Mouse (Mus musculus) C2C12 (cell line): ENCODE data around the gene Mest. TPM values are rescaled to one million over a fixed set of nuclear protein-coding genes. Genes with fewer than 3 reads are reported as not detected.

Source experiments
- H3K27me3 ChIP-seq: one replicate; pipeline ENCODE4 v1.6.1; 2011; ENCODE audit not compliant: control insufficient read depth, insufficient read depth, insufficient read length
- H3K36me3 ChIP-seq: one replicate; pipeline ENCODE4 v1.6.1; 2011; ENCODE audit not compliant: control insufficient read depth, insufficient read depth
- H3K4me3 ChIP-seq: one replicate; pipeline ENCODE4 v1.5.1; 2011; ENCODE audit warnings: mild to moderate bottlenecking, control low read depth; ENCODE audit not compliant: poor library complexity, insufficient read depth, severe bottlenecking
- H3K79me2 ChIP-seq: one replicate; pipeline ENCODE4 v1.6.1; 2011; ENCODE audit not compliant: control insufficient read depth, insufficient read depth
- H3K79me3 ChIP-seq: one replicate; pipeline ENCODE4 v1.6.1; 2011; ENCODE audit warnings: low read depth, control low read depth
- H3ac ChIP-seq: one replicate; pipeline ENCODE3; 2011; ENCODE audit warnings: low read depth; ENCODE audit not compliant: control insufficient read depth, insufficient read length
- CEBPB ChIP-seq: IDR thresholded peaks from one replicate; pipeline ENCODE4 v1.6.1; 2011; ENCODE audit warnings: low read depth, mild to moderate bottlenecking, control low read depth, moderate library complexity
- CTCF ChIP-seq: IDR thresholded peaks from one replicate; pipeline ENCODE4 v1.5.1; 2011; ENCODE audit not compliant: control insufficient read depth, insufficient read depth, insufficient read length
- FOSL1 ChIP-seq: IDR thresholded peaks from one replicate; pipeline ENCODE4 v1.8.0; 2011; ENCODE audit warnings: mild to moderate bottlenecking, low read length; ENCODE audit not compliant: poor library complexity, insufficient read depth, severe bottlenecking
- MAX ChIP-seq: IDR thresholded peaks from one replicate; pipeline ENCODE4 v1.6.1; 2011; ENCODE audit warnings: mild to moderate bottlenecking, control low read depth
- MYOD1 ChIP-seq: IDR thresholded peaks from one replicate; pipeline ENCODE4 v1.6.1; 2011; ENCODE audit warnings: low read depth; ENCODE audit not compliant: control insufficient read depth, insufficient read length
- MYOG ChIP-seq: IDR thresholded peaks from one replicate; pipeline ENCODE4 v1.6.1; 2011; ENCODE audit not compliant: control insufficient read depth, insufficient read length; ENCODE audit errors: extremely low read depth
- USF1 ChIP-seq: IDR thresholded peaks from one replicate; pipeline ENCODE4 v1.6.1; 2011; ENCODE audit warnings: low read depth, mild to moderate bottlenecking, control low read depth, moderate library complexity
- polyA plus RNA-seq: library from polyadenylated mRNA; unstranded; fragments of >200 nt; fragmentation: generic; extraction: Trizol; gene quantifications from one replicate; pipeline ENCODE4 v1.2.1, GENCODE M21; 2012; ENCODE audit warnings: missing spikeins

Gene Mest
- polyA plus RNA-seq, 1 experiment = 6.9 TPM

DNA sequence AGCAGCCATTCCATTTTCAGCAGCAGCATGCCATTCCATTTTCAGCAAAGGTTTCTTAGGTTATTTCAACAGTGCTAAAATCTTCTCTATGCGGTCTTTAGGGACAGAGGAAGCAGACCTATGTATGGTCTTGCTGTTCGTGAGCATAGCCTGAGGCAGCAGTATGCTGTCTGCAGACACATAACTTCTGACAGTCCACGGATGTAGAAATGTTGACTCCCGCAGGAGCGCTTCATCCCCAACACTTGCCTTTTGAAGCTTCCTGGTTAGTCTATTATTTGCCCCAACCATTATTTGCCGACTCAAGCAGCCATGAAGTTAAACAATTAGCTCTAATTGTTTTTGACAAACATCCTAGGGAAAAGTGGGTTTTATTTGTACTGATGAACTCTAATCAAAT, 14.2 kb upstream of the Mest start:
- H3K79me2 ChIP-seq = no peaks in the 10 kb centered on the region
- H3K79me3 ChIP-seq = no peaks in the 10 kb centered on the region
- no peak overlapping the region for H3ac ChIP-seq
- TF ChIP-seq FOSL1 (no peak), USF1 (no peak), MYOD1 (no peak), MAX (no peak), CTCF (no peak), MYOG (no peak), CEBPB (no peak)
- no peaks in the 10 kb centered on the region for H3K27me3 ChIP-seq
- no peak overlapping the region for H3K4me3 ChIP-seq
- H3K36me3 ChIP-seq = no peaks in the 10 kb centered on the region

GRCm38 (mm10) chr6:30710371-30711364, 12.7 kb upstream of the Mest start:
- no peak for TF ChIP-seq USF1
- TF ChIP-seq MYOG = no peak
- TF ChIP-seq MAX = no peak
- TF ChIP-seq CTCF = no peak
- no peak for TF ChIP-seq CEBPB
- no peak for TF ChIP-seq MYOD1
- TF ChIP-seq FOSL1 = no peak
- Histone ChIP-seq H3K4me3 (no peak overlapping the region), H3K79me3 (no peaks in the 10 kb centered on the region), H3ac (no peak overlapping the region), H3K36me3 (no peaks in the 10 kb centered on the region), H3K79me2 (no peaks in the 10 kb centered on the region), H3K27me3 (no peaks in the 10 kb centered on the region)

GRCm38 (mm10) chr6:30711365-30711763, 12.0 kb upstream of the Mest start:
- Histone ChIP-seq H3K79me3 (no peaks in the 10 kb centered on the region), H3ac (no peak overlapping the region), H3K27me3 (no peaks in the 10 kb centered on the region), H3K79me2 (no peaks in the 10 kb centered on the region), H3K36me3 (no peaks in the 10 kb centered on the region), H3K4me3 (no peak overlapping the region)
- TF ChIP-seq MAX = no peak
- no peak for TF ChIP-seq MYOG
- no peak for TF ChIP-seq USF1
- TF ChIP-seq FOSL1 = no peak
- no peak for TF ChIP-seq MYOD1
- TF ChIP-seq CEBPB = no peak
- no peak for TF ChIP-seq CTCF

DNA sequence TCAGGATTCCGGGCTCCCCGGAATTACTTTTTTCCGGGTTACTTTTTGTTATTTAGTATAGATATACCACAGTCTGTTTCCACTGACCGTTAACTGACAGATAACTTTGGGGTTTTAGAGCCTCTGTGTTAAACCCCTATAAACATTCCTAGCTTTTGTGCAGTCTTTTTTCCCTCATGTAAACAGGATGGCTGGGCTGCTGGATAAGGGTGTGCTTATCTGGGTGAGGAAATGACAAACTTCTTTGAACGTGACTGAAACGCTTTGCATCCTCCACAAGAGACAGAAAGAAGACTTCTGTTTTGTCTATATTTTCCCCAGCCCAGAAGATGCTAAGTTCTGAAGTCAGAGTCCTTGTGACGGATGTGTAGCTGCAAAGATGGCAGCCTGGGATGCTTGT, 10.9 kb upstream of the Mest start:
- TF ChIP-seq MYOD1 = no peak
- no peak for TF ChIP-seq USF1
- no peak for TF ChIP-seq CEBPB
- TF ChIP-seq MYOG = no peak
- TF ChIP-seq MAX = no peak
- TF ChIP-seq CTCF = no peak
- TF ChIP-seq FOSL1 = no peak
- no peak overlapping the region for H3ac ChIP-seq
- H3K79me2 ChIP-seq = no peaks in the 10 kb centered on the region
- H3K79me3 ChIP-seq = no peaks in the 10 kb centered on the region
- no peaks in the 10 kb centered on the region for H3K27me3 ChIP-seq
- H3K36me3 ChIP-seq = no peaks in the 10 kb centered on the region
- no peak overlapping the region for H3K4me3 ChIP-seq

DNA sequence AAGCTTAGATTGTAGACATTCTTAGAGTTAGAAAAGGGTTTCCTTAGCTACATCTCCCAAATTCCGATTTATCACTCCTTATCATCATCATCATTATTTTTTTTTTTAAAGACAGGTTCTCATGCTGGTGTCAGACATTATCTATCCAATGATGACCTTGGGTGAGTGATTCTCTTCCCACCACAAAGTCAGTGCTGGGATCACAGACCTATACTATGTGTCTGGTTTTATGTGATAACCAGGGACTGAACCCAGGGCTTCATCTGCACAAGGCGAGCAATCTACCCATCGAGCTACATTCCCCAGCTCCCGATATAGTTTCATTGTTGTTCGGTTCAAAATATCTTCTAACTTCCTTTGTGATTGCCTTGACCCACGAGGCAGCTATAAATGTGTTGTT, 9.9 kb upstream of the Mest start:
- H3ac ChIP-seq = no peak overlapping the region
- no peaks in the 10 kb centered on the region for H3K36me3 ChIP-seq
- no peaks in the 10 kb centered on the region for H3K79me3 ChIP-seq
- no peak overlapping the region for H3K4me3 ChIP-seq
- H3K27me3 ChIP-seq = no peaks in the 10 kb centered on the region
- TF ChIP-seq FOSL1 = no peak
- TF ChIP-seq MAX = no peak
- no peak for TF ChIP-seq CEBPB
- no peak for TF ChIP-seq USF1
- no peak for TF ChIP-seq CTCF
- TF ChIP-seq MYOD1 = no peak
- no peak for TF ChIP-seq MYOG
- H3K79me2 ChIP-seq = no peaks in the 10 kb centered on the region
